Mouse (Mus musculus) heart, adult 2 months (tissue): ENCODE measurements around the gene Gucd1.
A peak's percentile ranks its signal among the peaks of the same experiment; 100 is the strongest.

Experiments used
- CTCF ChIP-seq: fragments of 200-600 bp; IDR thresholded peaks from 2 replicates; pipeline ENCODE4 v1.8.1; 2022; ENCODE audit warnings: antibody characterized with exemption, mild to moderate bottlenecking, moderate library complexity
- EP300 ChIP-seq: fragments of 200-500 bp; IDR thresholded peaks from 2 replicates; pipeline ENCODE4 v1.6.1; 2011; ENCODE audit warnings: low read depth, low read length, control low read depth; ENCODE audit not compliant: insufficient read depth
- POLR2A ChIP-seq: fragments of 200-500 bp; IDR thresholded peaks from 2 replicates; pipeline ENCODE4 v1.6.1; 2011; ENCODE audit warnings: mild to moderate bottlenecking, low read depth, low read length, control low read depth; ENCODE audit not compliant: insufficient read depth

DNA sequence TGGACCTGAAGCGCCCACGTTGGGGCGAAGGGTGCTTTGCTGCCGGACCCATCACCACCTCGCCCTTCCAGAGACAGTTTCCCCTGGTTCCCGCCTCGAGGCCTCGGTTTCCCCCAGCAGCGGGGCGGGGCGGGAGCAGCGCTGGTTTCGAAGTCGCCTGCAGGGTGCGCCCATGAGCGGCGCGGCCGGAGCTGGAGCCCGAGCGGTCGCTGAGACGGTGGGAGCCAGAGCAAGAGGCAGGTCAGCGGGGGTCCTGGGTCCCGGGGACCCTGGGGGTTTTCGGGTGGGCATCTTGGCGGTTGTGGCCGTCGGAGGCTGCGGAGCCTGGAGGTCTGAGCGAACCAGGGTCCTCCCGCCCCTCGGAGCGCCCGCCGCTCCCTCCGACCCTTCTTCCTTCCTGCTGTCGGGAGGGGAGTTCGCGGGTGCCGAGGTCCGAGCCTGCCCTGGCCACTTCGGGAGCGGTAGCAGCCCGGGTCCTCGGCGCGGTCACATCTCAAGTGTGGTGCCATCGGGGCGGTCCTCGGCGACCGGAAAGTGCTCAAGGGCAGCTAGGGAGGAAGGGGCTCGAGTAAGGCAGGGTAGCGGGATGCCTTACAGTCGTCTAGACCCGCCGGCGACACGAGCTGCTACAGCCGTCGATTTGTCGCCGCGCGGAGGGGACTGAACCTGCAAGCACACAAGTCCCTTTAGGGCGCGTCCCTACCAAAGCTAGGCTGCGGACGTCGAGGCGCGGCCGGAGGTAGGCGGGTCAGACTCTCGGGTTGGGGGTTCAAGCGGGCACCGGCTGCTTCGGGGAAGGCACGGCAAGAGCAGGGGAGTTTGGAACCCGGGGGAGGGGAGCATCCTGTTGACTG is 200.6 kb downstream of the Gucd1 start:
- peak; percentile 100 for TF ChIP-seq CTCF
- TF ChIP-seq POLR2A = no peak; the same call in 1 of the 2 replicates
- TF ChIP-seq EP300 = no peak
